Mouse (Mus musculus) lung, postnatal 14 days (tissue): ENCODE data around the gene Ppp4c.

Experiments used
- DNase-seq: peaks from one replicate; pipeline ENCODE4 v3.0.0; 2021

Gene Ppp4c

GRCm38 (mm10) chr7:126791851-126792720 is at the start of gene Ppp4c:
Gene Ppp4c, minus strand, starts transcription at chr7:126792496.
- peak; percentile 98 for DNase-seq

GRCm38 (mm10) chr7:126833294-126833693 is 41.0 kb upstream of the Ppp4c start:
- no peak for DNase-seq

- peak; percentile 86 for DNase-seq
Measured at GRCm38 (mm10) chr7:126832036-126832598, 39.8 kb upstream of the Ppp4c start.

- DNase-seq: no peak
Measured at GRCm38 (mm10) chr7:126831539-126831938, 39.2 kb upstream of the Ppp4c start, which contains the start of gene 4930451I11Rik. Gene 4930451I11Rik, minus strand, starts transcription at chr7:126831639.

- DNase-seq: no peak
Measured at GRCm38 (mm10) chr7:126825952-126826351, 33.7 kb upstream of the Ppp4c start.

GRCm38 (mm10) chr7:126825403-126825802 is 33.1 kb upstream of the Ppp4c start:
- DNase-seq: no peak

GRCm38 (mm10) chr7:126823940-126824339 is 31.6 kb upstream of the Ppp4c start:
- no peak for DNase-seq

GRCm38 (mm10) chr7:126823202-126823711 is 31.0 kb upstream of the Ppp4c start:
- no peak for DNase-seq

- DNase-seq: no peak
Measured at GRCm38 (mm10) chr7:126822741-126823140, 30.4 kb upstream of the Ppp4c start.

GRCm38 (mm10) chr7:126821835-126822511 is 29.7 kb upstream of the Ppp4c start:
- peak; percentile 89 for DNase-seq

GRCm38 (mm10) chr7:126818818-126819217 is 26.5 kb upstream of the Ppp4c start:
- DNase-seq: no peak

- no peak for DNase-seq
Measured at GRCm38 (mm10) chr7:126817595-126817994, 25.3 kb upstream of the Ppp4c start.

GRCm38 (mm10) chr7:126816494-126816893 is 24.2 kb upstream of the Ppp4c start:
- DNase-seq: no peak

GRCm38 (mm10) chr7:126815726-126816222 is 23.5 kb upstream of the Ppp4c start:
- DNase-seq: no peak

GRCm38 (mm10) chr7:126809723-126810369 is 17.6 kb upstream of the Ppp4c start:
- no peak for DNase-seq

- peak; percentile 83 for DNase-seq
Measured at GRCm38 (mm10) chr7:126808703-126809455, 16.6 kb upstream of the Ppp4c start.

GRCm38 (mm10) chr7:126807405-126807804 is 15.1 kb upstream of the Ppp4c start:
- no peak for DNase-seq

GRCm38 (mm10) chr7:126806956-126807355 is 14.7 kb upstream of the Ppp4c start:
- peak; percentile 51 for DNase-seq

- no peak for DNase-seq
Measured at GRCm38 (mm10) chr7:126803751-126804150, 11.5 kb upstream of the Ppp4c start.

- no peak for DNase-seq
Measured at GRCm38 (mm10) chr7:126803181-126803580, 10.9 kb upstream of the Ppp4c start.

GRCm38 (mm10) chr7:126802134-126802889 is 10.0 kb upstream of the Ppp4c start:
- DNase-seq: no peak
